Mouse (Mus musculus) intestine, embryonic 14.5 days (tissue): Measurements from ENCODE around the gene Atp5s. TPM values are rescaled to one million over a fixed set of nuclear protein-coding genes. Genes with fewer than 3 reads are reported as not detected.

Experiments used
- ATAC-seq: fragments of 200-750 bp; cut with Nextera tagmentation; replicated peaks from 2 replicates; pipeline ENCODE4 v1.8.0; 2017; ENCODE audit warnings: low read depth, moderate number of reproducible peaks, moderate TSS enrichment, moderate library complexity; ENCODE audit not compliant: low FRiP score, low TSS enrichment
- DNase-seq: peaks from one replicate; pipeline ENCODE4 v3.0.0-alpha.2; 2018; ENCODE audit warnings: low spot score
- H3K27ac ChIP-seq: fragments of 300-500 bp; sonication (generic); 2 replicates; pipeline ENCODE4 v1.5.1; 2014; ENCODE audit warnings: low read depth, mild to moderate bottlenecking, control low read depth
- H3K27me3 ChIP-seq: fragments of 300-500 bp; sonication (generic); replicated peaks from 2 replicates; pipeline ENCODE4 v1.6.1; 2014; ENCODE audit warnings: low read length, control low read depth; ENCODE audit not compliant: control insufficient read depth, insufficient read depth
- H3K36me3 ChIP-seq: fragments of 300-500 bp; sonication (generic); 2 replicates; pipeline ENCODE4 v1.6.1; 2014; ENCODE audit warnings: low read length, control low read depth; ENCODE audit not compliant: control insufficient read depth, insufficient read depth
- H3K4me1 ChIP-seq: fragments of 300-500 bp; sonication (generic); replicated peaks from 2 replicates; pipeline ENCODE4 v1.6.1; 2014; ENCODE audit warnings: low read length, control low read depth, mixed read lengths; ENCODE audit not compliant: control insufficient read depth, insufficient read depth
- H3K4me2 ChIP-seq: fragments of 300-500 bp; sonication (generic); 2 replicates; pipeline ENCODE4 v1.6.1; 2014; ENCODE audit warnings: low read length
- H3K4me3 ChIP-seq: fragments of 300-500 bp; sonication (generic); 2 replicates; pipeline ENCODE4 v1.5.1; 2014; ENCODE audit warnings: low read depth, low read length, control low read depth, mixed read lengths
- H3K9ac ChIP-seq: fragments of 300-500 bp; sonication (generic); 2 replicates; pipeline ENCODE4 v1.6.1; 2014; ENCODE audit warnings: mild to moderate bottlenecking, low read length
- H3K9me3 ChIP-seq: fragments of 300-500 bp; sonication (generic); 2 replicates; pipeline ENCODE4 v1.6.1; 2016; ENCODE audit warnings: low read length, control low read depth; ENCODE audit not compliant: control insufficient read depth
- WGBS: fragments of 180-500 bp; shearing (Covaris S2); extraction: QIAGEN DNeasy Blood & Tissue Kit; methylation state at CpG from one replicate; pipeline ENCODE4 v1.1.7; 2014; 5-methylcytosine and 5-hydroxymethylcytosine counted together
- polyA plus RNA-seq: library from polyadenylated mRNA; unstranded; fragments of >200 nt; fragmentation: Nextera tagmentation; extraction: Ambion mirVana; gene quantifications from 2 replicates; pipeline ENCODE4 v1.2.1, GENCODE M21; 2014

Atp5s gene
- polyA plus RNA-seq, 1 experiment from 2014 or later = 33.3 TPM

DNA sequence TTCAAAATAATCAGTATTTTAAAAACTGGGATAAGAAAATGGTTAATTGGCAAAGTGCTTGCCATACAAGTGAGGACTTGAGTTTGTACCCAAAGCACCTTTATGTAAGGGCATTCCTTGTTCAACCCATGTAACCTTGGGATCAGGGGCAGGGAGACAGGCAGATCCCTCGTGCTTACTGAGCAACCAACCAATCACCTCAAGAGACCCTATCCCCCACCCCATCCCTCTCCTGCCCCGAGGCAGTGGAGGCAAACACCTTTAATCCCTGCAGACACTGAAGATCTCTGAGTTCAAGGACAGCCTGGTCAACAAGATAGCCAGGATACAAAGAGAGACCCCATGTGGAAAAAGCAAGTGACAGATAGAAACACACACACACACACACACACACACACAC lies 1.4 kb upstream of the Atp5s start:
- 0 out of 2 replicates have a peak, but pooled peaks cover 6% of the 10 kb centered on the region for H3K9me3 ChIP-seq
- WGBS = 49% methylated on average over 2 of the region's 2 CpGs
- peak overlapping the region; percentile 91 for H3K4me2 ChIP-seq
- H3K27ac ChIP-seq = no peak overlapping the region
- DNase-seq = no peak
- H3K27me3 ChIP-seq = no peaks in the 10 kb centered on the region
- 0 out of 2 replicates have a peak, but pooled peaks cover 8% of the 10 kb centered on the region for H3K36me3 ChIP-seq
- ATAC-seq = no peak
- peak overlapping the region; percentile 59; the same call in 1 of the 2 replicates for H3K4me3 ChIP-seq
- peaks cover 10% of the 10 kb centered on the region; the same call in 1 of the 2 replicates for H3K4me1 ChIP-seq
- H3K9ac ChIP-seq = no peak overlapping the region

DNA sequence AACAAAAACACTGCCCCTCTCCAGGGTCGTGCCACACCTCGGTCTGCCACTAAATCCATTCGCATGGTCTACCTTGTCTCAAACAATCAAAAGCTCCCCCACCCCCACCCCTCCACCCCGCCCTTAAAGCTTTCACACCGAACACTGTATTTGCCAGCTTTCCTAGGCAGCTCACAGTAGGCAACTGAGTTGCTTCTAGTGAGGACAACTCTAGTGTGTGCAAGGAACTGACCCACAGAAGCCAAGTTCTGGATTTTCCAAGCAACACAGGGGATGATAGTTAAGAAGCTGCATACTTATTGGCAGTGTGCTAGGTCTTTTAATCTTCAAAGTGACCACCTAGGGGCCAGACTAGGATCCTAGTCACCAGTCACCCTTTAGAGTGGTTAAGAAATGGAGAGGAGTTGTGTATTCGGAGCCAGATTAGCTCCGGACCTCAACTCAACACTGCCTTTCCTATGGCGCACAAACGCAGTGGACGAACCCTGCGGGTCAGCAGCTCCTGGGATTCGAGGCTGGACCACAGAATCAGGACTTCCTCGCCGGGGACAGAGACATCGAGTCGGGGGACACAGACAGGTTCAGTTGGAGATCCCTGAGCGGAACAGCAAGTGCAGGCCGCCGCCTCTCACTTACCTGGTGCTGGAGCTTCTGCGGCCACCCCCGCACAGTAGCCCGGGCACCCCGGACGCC lies 586 bp upstream of the Atp5s start:
- DNase-seq = no peak
- WGBS = 4% methylated on average over 24 of the region's 24 CpGs
- Histone ChIP-seq H3K27ac (no peak overlapping the region), H3K36me3 (0 out of 2 replicates have a peak, but pooled peaks cover 8% of the 10 kb centered on the region), H3K9ac (peak overlapping the region; percentile 62), H3K27me3 (no peaks in the 10 kb centered on the region), H3K4me3 (peak overlapping the region; percentile 59), H3K4me2 (peak overlapping the region; percentile 91), H3K4me1 (peaks cover 10% of the 10 kb centered on the region; the same call in 1 of the 2 replicates), H3K9me3 (0 out of 2 replicates have a peak, but pooled peaks cover 6% of the 10 kb centered on the region)
- ATAC-seq = peak; percentile 16; the same call in 1 of the 2 replicates

DNA sequence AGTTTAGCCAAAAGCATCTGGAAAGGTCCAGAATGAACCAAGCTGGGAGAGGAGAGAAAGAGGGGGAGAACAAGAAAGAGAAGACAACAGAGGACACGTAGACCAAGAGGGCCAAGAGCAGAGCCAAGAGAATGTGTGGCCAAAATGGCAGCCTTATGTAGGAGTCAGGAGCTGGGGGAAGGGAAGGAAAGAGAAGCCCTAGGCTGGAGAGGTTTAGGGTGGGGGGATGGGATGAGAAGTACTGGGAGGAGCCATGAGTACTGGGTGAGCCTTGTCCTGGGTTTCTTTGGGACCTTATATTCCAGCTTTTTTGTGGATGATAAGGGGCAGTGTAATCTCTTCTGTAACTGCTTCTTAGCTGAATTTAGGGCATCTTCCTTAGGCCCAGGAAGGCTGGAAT lies 4.5 kb downstream of the Atp5s start:
- 0 out of 2 replicates have a peak, but pooled peaks cover 3% of the 10 kb centered on the region for H3K4me1 ChIP-seq
- 94% methylated on average over 1 of the region's 1 CpGs for WGBS
- no peak overlapping the region for H3K9ac ChIP-seq
- no peak overlapping the region for H3K27ac ChIP-seq
- no peak overlapping the region for H3K4me3 ChIP-seq
- H3K27me3 ChIP-seq = no peaks in the 10 kb centered on the region
- H3K4me2 ChIP-seq = no peak overlapping the region
- H3K9me3 ChIP-seq = no peaks in the 10 kb centered on the region
- ATAC-seq (no peak), DNase-seq (no peak)
- no peaks in the 10 kb centered on the region for H3K36me3 ChIP-seq

DNA sequence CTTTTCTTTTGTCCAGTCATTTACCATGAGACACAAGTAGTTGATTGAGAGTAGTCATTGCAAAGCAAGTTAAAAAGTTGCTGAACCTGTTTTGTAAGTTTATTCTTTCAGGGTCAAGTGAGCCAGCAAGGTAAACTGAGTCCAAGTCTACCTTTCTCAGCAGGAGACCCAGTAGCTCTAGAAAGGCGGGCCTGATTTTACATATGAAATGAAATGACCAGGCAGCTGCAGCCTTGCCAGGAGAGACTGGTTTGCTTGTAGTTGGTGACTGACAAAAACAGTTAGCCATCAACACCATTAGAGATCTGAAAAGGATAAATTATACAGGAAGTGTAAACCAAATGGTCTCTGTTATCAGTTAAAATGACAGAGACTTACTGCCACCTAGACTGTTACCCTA lies 5.6 kb downstream of the Atp5s start:
- H3K27ac ChIP-seq = no peak overlapping the region
- 91% methylated on average over 1 of the region's 1 CpGs for WGBS
- 0 out of 2 replicates have a peak, but pooled peaks cover 3% of the 10 kb centered on the region for H3K4me1 ChIP-seq
- H3K36me3 ChIP-seq = no peaks in the 10 kb centered on the region
- H3K4me2 ChIP-seq = no peak overlapping the region
- no peak overlapping the region for H3K9ac ChIP-seq
- H3K9me3 ChIP-seq = no peaks in the 10 kb centered on the region
- no peaks in the 10 kb centered on the region for H3K27me3 ChIP-seq
- no peak overlapping the region for H3K4me3 ChIP-seq
- ATAC-seq (no peak), DNase-seq (no peak)

DNA sequence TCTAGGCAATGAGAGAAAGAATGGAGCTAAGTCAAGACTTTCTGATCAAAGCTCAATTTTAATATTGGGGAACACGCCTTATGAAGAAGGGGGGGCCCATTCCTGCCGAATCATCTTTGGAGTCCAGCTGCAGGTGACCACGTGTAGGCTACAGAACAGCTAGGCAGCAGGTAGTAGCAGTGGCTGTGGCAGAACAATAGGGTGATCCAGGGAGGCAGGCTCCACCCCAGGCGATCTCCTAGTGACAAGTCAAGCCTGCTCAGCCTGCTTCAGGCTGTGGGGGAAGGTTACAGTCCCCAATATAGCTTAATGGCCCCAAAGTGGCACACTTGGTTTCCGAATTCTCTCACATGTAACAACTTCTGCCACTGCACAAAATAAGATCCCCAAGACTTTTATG lies 7.5 kb downstream of the Atp5s start:
- Histone ChIP-seq H3K36me3 (no peaks in the 10 kb centered on the region), H3K9me3 (no peaks in the 10 kb centered on the region), H3K4me2 (no peak overlapping the region), H3K27me3 (no peaks in the 10 kb centered on the region), H3K9ac (no peak overlapping the region), H3K4me1 (no peaks in the 10 kb centered on the region), H3K4me3 (no peak overlapping the region), H3K27ac (no peak overlapping the region)
- DNase-seq (no peak), ATAC-seq (no peak)
- WGBS = 49% methylated on average over 5 of the region's 5 CpGs

DNA sequence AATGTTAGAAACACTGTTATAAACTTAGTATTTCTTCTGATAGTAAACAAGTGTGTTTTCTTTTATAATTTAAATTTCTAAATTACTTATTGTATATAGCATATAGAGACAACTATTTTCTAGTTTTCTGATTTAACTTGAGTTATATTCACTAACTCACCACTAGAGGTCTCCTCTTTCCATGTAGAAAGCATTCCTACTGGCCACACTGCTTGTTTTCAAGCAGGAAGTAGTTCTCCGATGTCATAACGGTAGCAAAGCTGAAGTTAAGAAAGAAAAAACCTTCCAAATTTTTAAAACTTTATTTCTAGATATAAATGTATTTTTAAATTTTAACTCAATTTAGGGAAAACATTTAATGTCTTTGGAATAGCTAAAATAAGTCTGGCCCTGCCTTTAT lies 8.8 kb downstream of the Atp5s start:
- H3K36me3 ChIP-seq = no peaks in the 10 kb centered on the region
- H3K9ac ChIP-seq = no peak overlapping the region
- ATAC-seq = no peak; the same call in 1 of the 2 replicates
- no peak overlapping the region; the same call in 1 of the 2 replicates for H3K4me2 ChIP-seq
- H3K4me1 ChIP-seq = no peaks in the 10 kb centered on the region
- no peak overlapping the region for H3K4me3 ChIP-seq
- no peaks in the 10 kb centered on the region for H3K27me3 ChIP-seq
- 4% methylated on average over 2 of the region's 2 CpGs for WGBS
- H3K9me3 ChIP-seq = no peaks in the 10 kb centered on the region
- H3K27ac ChIP-seq = no peak overlapping the region
- DNase-seq = no peak

DNA sequence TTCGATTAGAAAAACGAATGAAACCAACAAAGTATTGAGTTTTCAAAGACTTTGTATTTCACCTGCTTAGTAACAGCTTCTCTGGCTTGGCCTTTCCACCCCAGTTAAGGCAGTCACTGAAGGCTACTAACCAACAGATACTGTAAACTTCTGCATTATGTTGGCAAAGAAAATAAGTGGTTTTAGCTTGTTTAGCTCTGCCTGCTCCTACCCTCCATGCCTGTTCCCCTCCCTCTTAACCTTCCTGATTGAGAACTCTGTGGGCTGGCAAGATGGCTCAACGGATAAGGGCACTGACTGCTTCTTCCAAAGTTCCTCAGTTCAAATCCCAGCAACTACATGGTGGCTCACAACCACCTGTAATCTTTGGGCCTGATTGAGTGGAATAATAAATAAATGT lies 9.2 kb downstream of the Atp5s start:
- ATAC-seq (no peak), DNase-seq (no peak)
- Histone ChIP-seq H3K4me2 (no peak overlapping the region; the same call in 1 of the 2 replicates), H3K27me3 (no peaks in the 10 kb centered on the region), H3K27ac (no peak overlapping the region), H3K4me1 (no peaks in the 10 kb centered on the region), H3K9me3 (no peaks in the 10 kb centered on the region), H3K9ac (no peak overlapping the region), H3K4me3 (no peak overlapping the region), H3K36me3 (no peaks in the 10 kb centered on the region)
- WGBS = 75% methylated on average over 3 of the region's 3 CpGs

DNA sequence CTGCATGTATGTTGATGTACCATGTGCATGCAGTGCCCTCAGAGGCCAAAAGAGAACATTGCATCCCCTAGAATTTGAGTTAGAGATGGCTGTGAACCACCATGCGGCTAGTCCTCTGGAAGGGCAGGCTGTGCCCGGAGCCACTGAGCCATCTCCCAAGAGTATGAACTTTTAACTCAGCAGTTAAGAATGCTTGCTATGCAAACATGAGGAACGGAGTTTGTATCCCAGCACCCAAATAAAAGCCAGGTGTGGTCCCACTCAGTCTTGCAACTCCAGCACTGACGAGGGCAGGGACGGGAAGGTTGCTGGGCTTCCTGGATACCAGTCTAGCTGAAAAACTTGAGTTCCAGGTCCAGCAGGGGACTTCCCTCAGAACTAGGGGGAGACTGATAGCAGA lies 17.2 kb downstream of the Atp5s start:
- H3K4me2 ChIP-seq = no peak overlapping the region
- no peak overlapping the region for H3K4me3 ChIP-seq
- H3K27ac ChIP-seq = no peak overlapping the region
- H3K36me3 ChIP-seq = no peaks in the 10 kb centered on the region; the same call in 1 of the 2 replicates
- H3K9ac ChIP-seq = no peak overlapping the region
- WGBS = 58% methylated on average over 5 of the region's 5 CpGs
- no peaks in the 10 kb centered on the region for H3K9me3 ChIP-seq
- no peaks in the 10 kb centered on the region for H3K4me1 ChIP-seq
- ATAC-seq (no peak), DNase-seq (no peak)
- no peaks in the 10 kb centered on the region for H3K27me3 ChIP-seq

DNA sequence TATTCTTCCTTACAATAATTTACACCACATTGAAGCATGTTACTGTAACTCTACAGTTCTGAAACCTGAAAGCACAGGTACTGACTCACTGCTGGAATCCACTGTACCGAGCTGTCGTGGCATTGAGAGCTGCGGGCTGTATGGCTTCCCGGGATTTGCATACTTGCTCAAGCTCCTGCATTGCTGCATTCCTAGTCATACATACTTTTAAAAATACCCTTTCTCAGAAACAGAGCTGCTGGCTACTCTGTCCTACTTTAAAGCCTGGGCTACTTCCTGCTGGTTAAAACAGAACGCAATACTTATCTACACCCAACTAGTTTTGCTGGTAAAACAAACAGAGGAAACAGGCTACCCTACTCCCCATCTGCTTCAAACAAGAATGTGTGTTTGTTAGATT lies 19.4 kb downstream of the Atp5s start:
- DNase-seq = no peak
- Histone ChIP-seq H3K4me3 (no peak overlapping the region), H3K4me1 (no peaks in the 10 kb centered on the region), H3K36me3 (no peaks in the 10 kb centered on the region; the same call in 1 of the 2 replicates), H3K27me3 (no peaks in the 10 kb centered on the region), H3K4me2 (no peak overlapping the region), H3K9ac (no peak overlapping the region), H3K27ac (no peak overlapping the region), H3K9me3 (no peaks in the 10 kb centered on the region)
- 84% methylated on average over 5 of the region's 5 CpGs for WGBS
- ATAC-seq = no peak
